Mouse (Mus musculus): ENCODE measurements at regions not wholly inside any gene's neighbourhood (a gene's known extent, or its start where the extent isn't known, plus 50 kb on each side); places are given as distances from the start of the nearest gene placed in this dataset.
A peak's percentile ranks its signal among the peaks of the same experiment; 100 is the strongest.

GRCm38 (mm10) chr6:70714239-70714638 lies 77.8 kb downstream of the Rpia start:
- DNase-seq = peak; percentile 82

- DNase-seq = no peak
Observed at GRCm38 (mm10) chr6:70713665-70714064, 78.4 kb downstream of the Rpia start.

- no peak for DNase-seq
Observed at GRCm38 (mm10) chr6:70713118-70713517, 78.9 kb downstream of the Rpia start.

GRCm38 (mm10) chr6:70709338-70710055 lies 82.5 kb downstream of the Rpia start:
- DNase-seq = peak; percentile 71

- no peak for DNase-seq
Observed at GRCm38 (mm10) chr6:70695596-70695995, 96.4 kb downstream of the Rpia start.

Data from liver (tissue).